Mouse (Mus musculus): ENCODE data around the gene Men1.

Gene Men1

GRCm38 (mm10) chr19:6339890-6340504, 5.2 kb downstream of the Men1 start:
- DNase-seq (ENCODE audit: low read depth): no peak

- DNase-seq (ENCODE audit: low read depth): no peak
Observed at GRCm38 (mm10) chr19:6340524-6341452, 6.0 kb downstream of the Men1 start, which contains the start of gene Map4k2. Gene Map4k2, plus strand, starts transcription at chr19:6341135.

GRCm38 (mm10) chr19:6341453-6342077, 6.8 kb downstream of the Men1 start:
- DNase-seq (ENCODE audit: low read depth): no peak

GRCm38 (mm10) chr19:6342276-6342933, 7.6 kb downstream of the Men1 start:
- no peak for DNase-seq (ENCODE audit: low read depth)

GRCm38 (mm10) chr19:6343066-6343925, 8.5 kb downstream of the Men1 start:
- DNase-seq (ENCODE audit: low read depth): no peak

GRCm38 (mm10) chr19:6343996-6344395, 9.2 kb downstream of the Men1 start:
- no peak for DNase-seq (ENCODE audit: low read depth)

GRCm38 (mm10) chr19:6346023-6346422, 11.2 kb downstream of the Men1 start:
- no peak for DNase-seq (ENCODE audit: low read depth)

- no peak for DNase-seq (ENCODE audit: low read depth)
Observed at GRCm38 (mm10) chr19:6346661-6347060, 11.9 kb downstream of the Men1 start.

GRCm38 (mm10) chr19:6347615-6348014, 12.8 kb downstream of the Men1 start:
- no peak for DNase-seq (ENCODE audit: low read depth)

GRCm38 (mm10) chr19:6348717-6349116, 13.9 kb downstream of the Men1 start:
- no peak for DNase-seq (ENCODE audit: low read depth)

- no peak for DNase-seq (ENCODE audit: low read depth)
Observed at GRCm38 (mm10) chr19:6349215-6349983, 14.6 kb downstream of the Men1 start.

- no peak for DNase-seq (ENCODE audit: low read depth)
Observed at GRCm38 (mm10) chr19:6351431-6352106, 16.8 kb downstream of the Men1 start.

GRCm38 (mm10) chr19:6352107-6352505, 17.3 kb downstream of the Men1 start:
- DNase-seq (ENCODE audit: low read depth): no peak

GRCm38 (mm10) chr19:6354030-6354429, 19.3 kb downstream of the Men1 start:
- no peak for DNase-seq (ENCODE audit: low read depth)

- DNase-seq (ENCODE audit: low read depth): no peak
Observed at GRCm38 (mm10) chr19:6361291-6361690, 26.5 kb downstream of the Men1 start.

GRCm38 (mm10) chr19:6363091-6363410, 28.3 kb downstream of the Men1 start:
- no peak for DNase-seq (ENCODE audit: low read depth)

- peak; percentile 100 for DNase-seq (ENCODE audit: low read depth)
Observed at GRCm38 (mm10) chr19:6363411-6364240, 28.8 kb downstream of the Men1 start, which contains the start of gene Sf1. Gene Sf1, plus strand, starts transcription at chr19:6363690.

- peak; percentile 47 for DNase-seq (ENCODE audit: low read depth)
Observed at GRCm38 (mm10) chr19:6364317-6364725, 29.5 kb downstream of the Men1 start.

- DNase-seq (ENCODE audit: low read depth): no peak
Observed at GRCm38 (mm10) chr19:6364842-6365241, 30.1 kb downstream of the Men1 start.
